Mouse (Mus musculus) ES-E14 (cell line): ENCODE data around the gene Hist1h3d. TPM values are rescaled to one million over a fixed set of nuclear protein-coding genes. Genes with fewer than 3 reads are reported as not detected.
"Not testable (repeated sequence)": the region's sequence is repeated elsewhere in the genome, so short reads cannot be mapped to it uniquely, and the experiment has no call there.

Experiments
- DNase-seq: peaks from one replicate; pipeline ENCODE4 v3.0.0-alpha.2; 2013; ENCODE audit warnings: low read depth, low spot score
- H3K27ac ChIP-seq: 2 replicates; pipeline ENCODE4 v1.5.1; 2012; ENCODE audit warnings: low read depth, mild to moderate bottlenecking, low read length, moderate library complexity, mixed read lengths; ENCODE audit not compliant: poor library complexity, insufficient read depth, severe bottlenecking
- H3K36me3 ChIP-seq: 2 replicates; pipeline ENCODE4 v1.6.1; 2012; ENCODE audit warnings: mild to moderate bottlenecking, low read length, moderate library complexity, mixed read lengths; ENCODE audit not compliant: control insufficient read depth, poor library complexity, insufficient read depth, severe bottlenecking
- H3K4me1 ChIP-seq, 2 experiments: fragments of 150-350 bp in 1 of 2; sonication (generic) in 1 of 2; 2 replicates each; pipeline ENCODE4 v1.6.1; 2012; ENCODE audit warnings: low read length in 2 of 2, mild to moderate bottlenecking in 1 of 2, mixed read lengths in 1 of 2; ENCODE audit not compliant: control insufficient read depth in 2 of 2, insufficient read depth in 2 of 2, poor library complexity in 1 of 2
- H3K4me3 ChIP-seq, 2 experiments: fragments of 150-350 bp in 1 of 2; sonication (generic) in 1 of 2; 2 replicates each; pipeline ENCODE4 v1.5.1; 2012; ENCODE audit warnings: low read length in 2 of 2, low read depth in 1 of 2, mild to moderate bottlenecking in 1 of 2, mixed read lengths in 1 of 2; ENCODE audit not compliant: insufficient read depth in 1 of 2, poor library complexity in 1 of 2, severe bottlenecking in 1 of 2
- H3K9ac ChIP-seq: 2 replicates; pipeline ENCODE4 v1.6.1; 2012; ENCODE audit warnings: low read depth, mild to moderate bottlenecking, low read length, mixed read lengths; ENCODE audit not compliant: poor library complexity, insufficient read depth, severe bottlenecking
- H3K9me3 ChIP-seq: fragments of 150-350 bp; sonication (generic); 2 replicates; pipeline ENCODE4 v1.6.1; 2012; ENCODE audit warnings: low read depth, mild to moderate bottlenecking, low read length; ENCODE audit not compliant: control insufficient read depth, insufficient read depth
- CHD2 ChIP-seq: IDR thresholded peaks from 2 replicates; pipeline ENCODE4 v1.6.1; 2014; ENCODE audit warnings: mild to moderate bottlenecking, low read depth, low read length, inconsistent platforms
- HCFC1 ChIP-seq: IDR thresholded peaks from 2 replicates; pipeline ENCODE4 v1.6.1; 2012; ENCODE audit warnings: low read length, inconsistent platforms, borderline replicate concordance; ENCODE audit not compliant: insufficient read depth
- MAFK ChIP-seq: IDR thresholded peaks from 2 replicates; pipeline ENCODE4 v1.6.1; 2014; ENCODE audit warnings: mild to moderate bottlenecking, low read depth, low read length, inconsistent platforms; ENCODE audit not compliant: insufficient read depth
- ZC3H11A ChIP-seq: IDR thresholded peaks from 2 replicates; pipeline ENCODE4 v1.6.1; 2012; ENCODE audit warnings: low read depth, mild to moderate bottlenecking, inconsistent platforms, low read length, borderline replicate concordance
- ZNF384 ChIP-seq: IDR thresholded peaks from 2 replicates; pipeline ENCODE4 v1.6.1; 2012; ENCODE audit warnings: low read depth, low read length, inconsistent platforms
- in situ Hi-C, 2 experiments: fragments of 600-800 bp; cut with MboI; formaldehyde crosslinking; loops; one replicate each; pipeline ENCODE4 v1.15.1; 2025; ENCODE audit warnings: low sequenced_read_pairs in 2 of 2, inconsistent platforms in 1 of 2; ENCODE audit not compliant: unreplicated experiment in 2 of 2
- total RNA-seq: library from RNA; depleted of rRNA; stranded (reverse); fragments of 300-350 nt; gene quantifications from 2 replicates; pipeline ENCODE4 v1.2.3, GENCODE M21; 2012

The Hist1h3d gene
- total RNA-seq, 1 experiment, result 103 TPM

DNA sequence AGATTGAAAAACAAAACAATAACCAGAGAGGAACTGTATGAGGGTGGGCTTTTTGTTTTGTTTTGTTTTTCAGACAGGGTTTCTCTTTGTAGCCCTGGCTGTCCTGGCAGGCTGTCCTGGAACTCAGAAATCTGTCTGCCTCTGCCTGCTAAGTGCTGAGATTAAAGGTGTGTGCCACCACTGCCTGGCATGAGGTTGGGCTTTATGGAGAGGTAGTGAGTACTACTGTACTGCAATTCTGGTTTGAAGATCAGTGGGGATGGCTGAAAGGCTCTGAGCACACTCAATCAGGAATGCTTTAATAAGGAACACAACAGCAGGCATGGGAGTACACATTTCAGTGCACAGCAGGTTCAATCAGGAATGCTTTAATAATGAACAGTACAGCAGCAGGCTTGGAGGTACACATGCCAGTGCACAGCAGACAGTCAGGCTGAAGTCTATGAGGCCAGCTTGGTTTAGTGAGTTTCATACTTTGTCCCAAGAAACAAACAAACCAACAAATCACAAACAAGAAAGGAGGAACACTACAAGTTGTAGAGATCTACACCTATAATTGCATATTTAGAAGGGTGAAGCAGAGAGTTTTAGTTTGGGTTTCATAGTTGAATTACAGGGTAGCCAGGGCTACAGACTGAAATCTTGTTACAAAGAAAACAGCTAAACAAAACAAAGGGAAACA is 8.0 kb downstream of the Hist1h3d start:
- no peak for DNase-seq
- Histone ChIP-seq H3K4me3 (no peak overlapping the region), H3K36me3 (no peaks in the 10 kb centered on the region), H3K9me3 (no peaks in the 10 kb centered on the region), H3K4me1 (peaks cover 0 to 7% of the 10 kb centered on the region in 2 experiments; a peak in 2 of 4 replicates), H3K27ac (no peak overlapping the region; the same call in 1 of the 2 replicates), H3K9ac (no peak overlapping the region)
- in situ Hi-C loops, result no loop called here
- no peak for TF ChIP-seq HCFC1
- TF ChIP-seq ZC3H11A, result no peak
- no peak for TF ChIP-seq ZNF384
- TF ChIP-seq MAFK, result no peak
- TF ChIP-seq CHD2, result no peak

DNA sequence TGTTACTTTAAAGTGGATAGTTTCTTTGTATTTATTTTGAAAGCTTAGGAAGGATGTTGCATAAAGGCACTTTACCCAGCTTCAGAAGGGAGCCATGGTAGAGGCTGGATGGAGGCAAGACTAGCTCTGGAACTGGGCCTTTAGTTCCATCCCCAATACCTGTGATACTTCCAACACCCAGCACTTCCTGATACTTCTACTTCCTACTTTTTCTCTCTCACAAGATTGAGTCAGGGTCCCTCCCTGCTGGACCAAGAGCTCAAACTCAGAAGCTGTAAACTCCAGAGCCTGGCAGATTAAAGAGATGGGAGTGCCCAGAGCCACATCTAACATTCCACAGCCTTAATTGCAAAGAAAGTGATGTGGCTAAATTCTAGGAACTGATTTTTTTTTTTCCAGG is 8.8 kb downstream of the Hist1h3d start:
- no peak for DNase-seq
- Histone ChIP-seq H3K27ac (peak overlapping the region; percentile 95; the same call in 1 of the 2 replicates), H3K9me3 (no peaks in the 10 kb centered on the region), H3K36me3 (no peaks in the 10 kb centered on the region), H3K4me3 (peak overlapping the region in 1 of 2 experiments; percentile 36; a peak in 1 of 4 replicates), H3K9ac (no peak overlapping the region; the same call in 1 of the 2 replicates), H3K4me1 (peaks cover 0 to 10% of the 10 kb centered on the region in 2 experiments; a peak in 2 of 4 replicates)
- TF ChIP-seq CHD2 (no peak), ZC3H11A (no peak), ZNF384 (no peak), HCFC1 (no peak), MAFK (no peak)
- in situ Hi-C loops, result no loop called here

DNA sequence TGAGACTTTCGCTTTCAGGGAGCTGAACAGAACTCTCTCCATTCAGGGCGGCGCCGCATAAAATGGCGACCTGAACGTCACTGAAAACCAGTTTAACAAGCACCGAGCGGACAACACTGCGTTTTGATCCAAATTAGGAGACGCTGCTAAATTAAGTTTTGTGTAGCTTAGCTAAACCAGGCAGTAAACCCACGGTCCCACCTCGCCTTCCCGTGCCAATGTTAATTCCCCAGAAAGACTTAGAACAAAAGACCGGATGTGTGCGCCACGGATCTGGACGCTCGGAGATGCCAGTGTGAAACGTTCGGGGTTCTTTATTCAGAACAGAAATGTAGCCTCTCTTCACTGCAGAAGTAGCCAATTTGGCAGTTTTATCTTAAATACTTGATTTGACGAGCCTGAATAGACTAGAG is 9.5 kb downstream of the Hist1h3d start:
- no peak for DNase-seq

DNA sequence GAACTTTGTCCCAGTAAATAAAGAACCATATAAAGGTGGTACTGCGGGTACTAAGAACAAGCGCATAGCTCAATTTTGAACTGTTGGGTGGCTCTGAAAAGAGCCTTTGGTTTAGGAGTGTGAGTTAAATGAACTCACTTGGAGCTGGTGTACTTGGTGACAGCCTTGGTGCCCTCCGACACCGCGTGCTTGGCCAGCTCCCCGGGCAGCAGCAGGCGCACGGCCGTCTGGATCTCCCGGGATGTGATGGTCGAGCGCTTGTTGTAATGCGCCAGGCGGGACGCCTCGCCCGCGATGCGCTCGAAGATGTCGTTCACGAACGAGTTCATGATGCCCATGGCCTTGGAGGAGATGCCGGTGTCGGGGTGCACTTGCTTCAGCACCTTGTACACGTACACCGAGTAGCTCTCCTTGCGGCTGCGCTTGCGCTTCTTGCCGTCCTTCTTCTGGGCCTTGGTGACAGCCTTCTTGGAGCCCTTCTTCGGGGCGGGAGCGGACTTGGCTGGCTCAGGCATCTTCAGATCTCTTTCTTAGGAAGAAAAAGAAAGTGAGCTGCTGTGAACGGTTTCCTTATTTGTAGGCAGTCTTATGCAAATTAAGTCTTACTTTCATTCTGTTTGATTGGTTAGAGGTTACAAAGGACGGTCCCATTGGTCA is 10.0 kb downstream of the Hist1h3d start:
- peak overlapping the region; percentile 55 to 57 for H3K4me3 ChIP-seq
- in situ Hi-C loops, H3K9me3 ChIP-seq, H3K36me3 ChIP-seq, H3K4me1 ChIP-seq: not testable (repeated sequence)
- peak; percentile 45; the same call in 1 of the 2 replicates for TF ChIP-seq HCFC1
- TF ChIP-seq CHD2, result peak; percentile 91
- DNase-seq, result peak; percentile 87
- H3K27ac ChIP-seq, result peak overlapping the region; percentile 95
- H3K9ac ChIP-seq, result peak overlapping the region; percentile 82

More for the DNA sequence above, 9.5 kb downstream of the Hist1h3d start:
- Histone ChIP-seq H3K4me3 (peak overlapping the region; percentile 36 to 57), H3K9me3 (no peaks in the 10 kb centered on the region), H3K36me3 (no peaks in the 10 kb centered on the region), H3K9ac (peak overlapping the region; percentile 82), H3K27ac (peak overlapping the region; percentile 95), H3K4me1 (peaks cover 0 to 10% of the 10 kb centered on the region in 2 experiments; a peak in 2 of 4 replicates)
- in situ Hi-C loops, result no loop called here
- TF ChIP-seq CHD2 (no peak), MAFK (no peak), HCFC1 (no peak), ZC3H11A (no peak), ZNF384 (no peak)
